Mouse (Mus musculus) midbrain, postnatal 0 days (tissue): ENCODE measurements around the gene Bglap3. TPM values are rescaled to one million over a fixed set of nuclear protein-coding genes. Genes with fewer than 3 reads are reported as not detected.

Experiments used
- ATAC-seq: fragments of 200-750 bp; cut with Nextera tagmentation; 2 replicates; pipeline ENCODE4 v1.8.0; 2017; ENCODE audit warnings: moderate number of reproducible peaks, mild to moderate bottlenecking, moderate TSS enrichment, moderate library complexity; ENCODE audit not compliant: low FRiP score
- DNase-seq: peaks from one replicate; pipeline ENCODE4 v3.0.0-alpha.2; 2015; ENCODE audit warnings: low spot score
- H3K27ac ChIP-seq: fragments of 300-500 bp; sonication (generic); 2 replicates; pipeline ENCODE4 v1.5.1; 2014; ENCODE audit warnings: low read depth, mild to moderate bottlenecking, low read length, mixed read lengths
- H3K27me3 ChIP-seq: fragments of 300-500 bp; sonication (generic); 2 replicates; pipeline ENCODE4 v1.6.1; 2014; ENCODE audit warnings: low read length, control low read depth, mixed read lengths; ENCODE audit not compliant: insufficient read depth
- H3K36me3 ChIP-seq: fragments of 300-500 bp; sonication (generic); 2 replicates; pipeline ENCODE4 v1.6.1; 2014; ENCODE audit warnings: low read length, control low read depth, mixed read lengths; ENCODE audit not compliant: insufficient read depth
- H3K4me1 ChIP-seq: fragments of 300-500 bp; sonication (generic); 2 replicates; pipeline ENCODE4 v1.6.1; 2014; ENCODE audit warnings: mild to moderate bottlenecking, control low read depth, antibody characterized with exemption, low read length, mixed read lengths; ENCODE audit not compliant: insufficient read depth
- H3K4me2 ChIP-seq: fragments of 300-500 bp; sonication (generic); 2 replicates; pipeline ENCODE4 v1.6.1; 2014; ENCODE audit warnings: low read depth, mild to moderate bottlenecking, low read length, mixed read lengths; ENCODE audit not compliant: poor library complexity, severe bottlenecking
- H3K4me3 ChIP-seq: fragments of 300-500 bp; sonication (generic); 2 replicates; pipeline ENCODE4 v1.5.1; 2014; ENCODE audit warnings: low read depth, mild to moderate bottlenecking, low read length, moderate library complexity
- H3K9ac ChIP-seq: fragments of 300-500 bp; sonication (generic); replicated peaks from 2 replicates; pipeline ENCODE4 v1.6.1; 2014; ENCODE audit warnings: mild to moderate bottlenecking, low read length, moderate library complexity, mixed read lengths; ENCODE audit not compliant: poor library complexity, severe bottlenecking
- H3K9me3 ChIP-seq: fragments of 300-500 bp; sonication (generic); 2 replicates; pipeline ENCODE4 v1.6.1; 2016; ENCODE audit warnings: low read length, control low read depth
- CTCF ChIP-seq: IDR thresholded peaks from 2 replicates; pipeline ENCODE4 v1.5.1; 2016; ENCODE audit warnings: antibody characterized with exemption, mild to moderate bottlenecking
- WGBS: fragments of 180-500 bp; shearing (Covaris S2); extraction: QIAGEN DNeasy Blood & Tissue Kit; methylation state at CpG from one replicate; pipeline ENCODE4 v1.1.7; 2014; 5-methylcytosine and 5-hydroxymethylcytosine counted together
- polyA plus RNA-seq: library from polyadenylated mRNA; unstranded; fragments of >200 nt; fragmentation: Nextera tagmentation; extraction: Ambion mirVana; gene quantifications from 2 replicates; pipeline ENCODE4 v1.2.1, GENCODE M21; 2015
- total RNA-seq: library from RNA; depleted of rRNA; stranded (reverse); fragments of >200 nt; gene quantifications from 2 replicates; pipeline ENCODE4 v1.2.3, GENCODE M21; 2014; rRNA removed

The Bglap3 gene
- total and polyA plus RNA-seq, 2 experiments from 2014 or later, result 0.38 TPM; not detected in 1

DNA sequence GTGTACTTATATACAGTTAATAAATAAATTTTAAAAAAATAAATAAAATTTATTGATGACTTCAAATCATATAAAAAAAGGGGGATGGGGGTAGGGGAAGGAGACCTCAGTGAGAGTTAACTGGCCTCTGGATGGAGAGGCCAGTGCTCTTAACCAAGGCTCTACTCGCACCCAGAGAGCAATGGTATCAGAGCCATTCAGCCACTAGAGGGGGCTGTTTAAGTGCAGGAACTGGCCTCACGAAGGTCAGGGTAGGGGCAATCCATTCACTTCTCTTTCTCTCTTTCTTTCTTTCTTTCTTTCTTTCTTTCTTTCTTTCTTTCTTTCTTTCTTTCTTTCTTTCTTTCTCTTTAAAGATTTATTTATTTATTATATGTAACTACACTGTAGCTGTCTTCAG is 41.3 kb downstream of the Bglap3 start:
- ATAC-seq (no peak), DNase-seq (no peak)
- Histone ChIP-seq H3K27ac (no peak overlapping the region), H3K9me3 (no peaks in the 10 kb centered on the region), H3K9ac (no peak overlapping the region), H3K27me3 (no peaks in the 10 kb centered on the region), H3K4me1 (peaks cover 3% of the 10 kb centered on the region; the same call in 1 of the 2 replicates), H3K4me3 (no peak overlapping the region), H3K36me3 (peaks cover 17% of the 10 kb centered on the region), H3K4me2 (no peak overlapping the region)
- peak; percentile 56 for TF ChIP-seq CTCF
- 32% methylated on average over 2 of the region's 2 CpGs for WGBS

DNA sequence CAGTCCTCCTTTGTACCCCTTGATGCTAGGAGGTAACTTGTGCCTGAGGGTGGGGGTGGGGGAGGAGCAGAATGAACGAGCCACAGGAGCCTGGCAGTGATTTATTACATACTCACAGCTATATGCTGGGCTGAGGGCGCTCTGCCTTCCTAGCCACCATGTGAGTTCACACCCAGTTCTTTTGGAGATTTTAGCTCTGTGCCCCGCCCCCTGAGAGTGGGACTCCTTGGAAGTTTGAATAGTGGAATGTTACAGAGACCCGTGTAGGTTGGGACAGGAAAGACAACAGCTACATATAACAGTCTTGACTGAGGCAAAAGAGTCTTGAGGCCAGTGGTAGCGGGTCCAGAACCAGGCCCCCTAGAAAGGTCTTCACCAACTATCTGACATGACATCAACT is 43.6 kb downstream of the Bglap3 start:
- Histone ChIP-seq H3K27me3 (no peaks in the 10 kb centered on the region), H3K4me1 (peaks cover 6% of the 10 kb centered on the region), H3K27ac (no peak overlapping the region), H3K9ac (no peak overlapping the region), H3K9me3 (no peaks in the 10 kb centered on the region), H3K4me3 (no peak overlapping the region), H3K4me2 (no peak overlapping the region), H3K36me3 (peaks cover 17% of the 10 kb centered on the region)
- DNase-seq (no peak), ATAC-seq (no peak)
- no peak for TF ChIP-seq CTCF
- 86% methylated on average over 5 of the region's 5 CpGs for WGBS

DNA sequence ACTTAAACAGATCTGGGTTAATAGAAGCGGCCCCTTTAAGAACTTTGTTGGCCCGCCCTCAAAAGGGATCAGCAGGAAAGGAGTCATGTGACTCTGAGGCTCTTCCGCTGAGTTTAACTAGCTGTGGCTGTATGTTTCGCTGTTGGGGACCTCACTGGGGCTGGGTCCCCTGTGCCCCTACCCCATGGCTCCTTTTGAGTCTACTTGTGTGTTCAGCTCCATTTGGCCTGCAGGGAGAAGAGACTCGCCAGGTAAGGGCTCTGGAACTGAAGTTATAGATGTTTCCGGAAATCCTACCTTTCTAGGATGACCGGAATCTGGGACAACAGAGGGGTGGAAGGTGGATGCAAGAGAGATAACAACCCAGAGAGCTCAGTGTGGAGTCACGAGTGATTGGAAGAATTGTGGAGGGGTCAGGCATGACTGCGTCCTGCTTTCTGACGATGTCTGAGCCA is 47.6 kb downstream of the Bglap3 start, which contains the start of gene Glmp:
Gene Glmp (plus strand): TSS at position 73 of the 455 bp plus-strand sequence.
- WGBS, result under 1% methylated on average over 10 of the region's 10 CpGs

More for the DNA sequence above, 47.6 kb downstream of the Bglap3 start, which contains the start of gene Glmp:
- peak; percentile 78; the same call in 1 of the 2 replicates for ATAC-seq
- Histone ChIP-seq H3K4me2 (peak within 1 kb of the TSS; percentile 59), H3K27me3 (no peaks in the 10 kb centered on the region), H3K4me1 (peaks cover 6% of the 10 kb centered on the region), H3K4me3 (peak within 1 kb of the TSS; percentile 55), H3K36me3 (peaks cover 45% of the 10 kb centered on the region), H3K27ac (no peak within 1 kb of the TSS), H3K9ac (peak within 1 kb of the TSS; percentile 59), H3K9me3 (no peaks in the 10 kb centered on the region)
- TF ChIP-seq CTCF, result no peak
- DNase-seq, result peak; percentile 80

Other genes starting within 250 kb of the Bglap3 start
- 45.5 and 59.6 TPM in 2 replicates for gene Mef2d, start 230.4 kb downstream of the Bglap3 start, total RNA-seq
- gene Mef2d, start 230.4 kb downstream of the Bglap3 start, polyA plus RNA-seq, result 21.5 and 26.1 TPM in 2 replicates
- 0.94 and 1.0 TPM in 2 replicates for gene Rhbg, start 118.0 kb downstream of the Bglap3 start, total RNA-seq
- gene Rhbg, start 118.0 kb downstream of the Bglap3 start, polyA plus RNA-seq, result 0.21 and 0.41 TPM in 2 replicates
- not detected in 2 replicates for gene Gm38392, start 85.5 kb downstream of the Bglap3 start, total RNA-seq
- gene Gm38392, start 85.5 kb downstream of the Bglap3 start, polyA plus RNA-seq, result 0.20 and 0.21 TPM in 2 replicates
- gene Tsacc, start 75.7 kb downstream of the Bglap3 start, total RNA-seq, result 6.2 TPM in 1 of 2 replicates, not detected in the other
- 5.2 and 7.9 TPM in 2 replicates for gene Tsacc, start 75.7 kb downstream of the Bglap3 start, polyA plus RNA-seq
- 253 and 273 TPM in 2 replicates for gene Cct3, start 75.6 kb downstream of the Bglap3 start, total RNA-seq
- 372 and 391 TPM in 2 replicates for gene Cct3, start 75.6 kb downstream of the Bglap3 start, polyA plus RNA-seq
- 28.5 and 39.2 TPM in 2 replicates for gene Glmp, start 47.7 kb downstream of the Bglap3 start, total RNA-seq
- 106 and 109 TPM in 2 replicates for gene Glmp, start 47.7 kb downstream of the Bglap3 start, polyA plus RNA-seq
- gene Tmem79, start 36.6 kb downstream of the Bglap3 start, total RNA-seq, result 0.33 and 0.61 TPM in 2 replicates
- 0.43 and 0.93 TPM in 2 replicates for gene Tmem79, start 36.6 kb downstream of the Bglap3 start, polyA plus RNA-seq
- gene Smg5, start 36.5 kb downstream of the Bglap3 start, total RNA-seq, result 86.7 and 112 TPM in 2 replicates
- gene Smg5, start 36.5 kb downstream of the Bglap3 start, polyA plus RNA-seq, result 44.2 and 49.4 TPM in 2 replicates
- 4.5 and 13.5 TPM in 2 replicates for gene Paqr6, start 8.2 kb downstream of the Bglap3 start, total RNA-seq
- gene Paqr6, start 8.2 kb downstream of the Bglap3 start, polyA plus RNA-seq, result 6.6 and 7.1 TPM in 2 replicates
- not detected in 2 replicates for gene Bglap2, start 6.0 kb upstream of the Bglap3 start, total RNA-seq
- gene Bglap2, start 6.0 kb upstream of the Bglap3 start, polyA plus RNA-seq, result 0.51 TPM in 1 of 2 replicates, not detected in the other
- not detected in 2 replicates for gene Bglap, start 11.7 kb upstream of the Bglap3 start, total RNA-seq
- not detected in 2 replicates for gene Bglap, start 11.7 kb upstream of the Bglap3 start, polyA plus RNA-seq
- gene Pmf1, start 37.6 kb upstream of the Bglap3 start, total RNA-seq, result 20.6 and 25.4 TPM in 2 replicates
- gene Pmf1, start 37.6 kb upstream of the Bglap3 start, polyA plus RNA-seq, result 25.2 and 25.6 TPM in 2 replicates
- gene Slc25a44, start 52.4 kb upstream of the Bglap3 start, total RNA-seq, result 62.5 and 63.8 TPM in 2 replicates
- 35.9 and 38.7 TPM in 2 replicates for gene Slc25a44, start 52.4 kb upstream of the Bglap3 start, polyA plus RNA-seq
- gene Sema4a, start 88.4 kb upstream of the Bglap3 start, total RNA-seq, result 52.6 and 62.0 TPM in 2 replicates
- gene Sema4a, start 88.4 kb upstream of the Bglap3 start, polyA plus RNA-seq, result 42.1 and 44.2 TPM in 2 replicates
- 57.6 and 75.0 TPM in 2 replicates for gene Lmna, start 137.2 kb upstream of the Bglap3 start, total RNA-seq
- 74.1 and 77.2 TPM in 2 replicates for gene Lmna, start 137.2 kb upstream of the Bglap3 start, polyA plus RNA-seq
- gene Mex3a, start 159.7 kb upstream of the Bglap3 start, total RNA-seq, result 56.9 and 58.2 TPM in 2 replicates
- 15.4 and 16.1 TPM in 2 replicates for gene Mex3a, start 159.7 kb upstream of the Bglap3 start, polyA plus RNA-seq
- 0.60 TPM in 1 of 2 replicates, not detected in the other for gene Rab25, start 175.6 kb upstream of the Bglap3 start, total RNA-seq
- 0.46 TPM in 1 of 2 replicates, not detected in the other for gene Rab25, start 175.6 kb upstream of the Bglap3 start, polyA plus RNA-seq
- gene Lamtor2, start 180.3 kb upstream of the Bglap3 start, total RNA-seq, result 46.7 and 66.0 TPM in 2 replicates
- 187 and 205 TPM in 2 replicates for gene Lamtor2, start 180.3 kb upstream of the Bglap3 start, polyA plus RNA-seq
- gene Ubqln4, start 181.0 kb upstream of the Bglap3 start, total RNA-seq, result 103 and 120 TPM in 2 replicates
- 29.7 and 30.4 TPM in 2 replicates for gene Ubqln4, start 181.0 kb upstream of the Bglap3 start, polyA plus RNA-seq
- gene Ssr2, start 203.1 kb upstream of the Bglap3 start, total RNA-seq, result 236 and 250 TPM in 2 replicates
- gene Ssr2, start 203.1 kb upstream of the Bglap3 start, polyA plus RNA-seq, result 196 and 210 TPM in 2 replicates
- gene Arhgef2, start 233.2 kb upstream of the Bglap3 start, total RNA-seq, result 59.6 and 80.3 TPM in 2 replicates
- 38.9 and 46.8 TPM in 2 replicates for gene Arhgef2, start 233.2 kb upstream of the Bglap3 start, polyA plus RNA-seq